ENCODE assay signal across 18 mouse cellular contexts in the genomic region with DNA sequence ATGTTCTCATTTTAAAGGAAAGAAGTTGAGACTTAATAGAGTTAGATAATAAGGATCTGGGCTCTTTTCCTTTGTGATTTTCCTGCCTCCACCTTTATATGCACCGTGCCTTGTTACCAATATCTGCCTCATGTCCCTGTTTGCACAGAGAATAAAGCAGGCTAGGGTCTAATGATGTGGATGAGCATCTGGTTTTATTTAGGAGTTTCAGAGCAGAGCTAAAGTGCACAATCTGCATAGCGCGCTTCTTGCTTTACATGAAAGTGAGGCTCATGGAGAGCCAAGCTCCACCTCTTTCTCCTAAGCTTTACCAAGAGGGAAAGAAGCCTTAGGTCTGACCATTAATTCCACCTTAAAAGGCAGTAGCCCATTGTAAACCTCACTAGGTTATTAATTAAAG.
"Had no signal": no experiment of that assay in that cellular context is flagged by ENCODE, and none has a peak within 500 bp of the region (broad histone marks: within the 10 kb centered on the region; RNA-seq: fewer than 3 reads in every experiment).

No protein-coding gene starts in this region.

- H3K9me3 ChIP-seq: intestine, embryonic 15.5 days; liver, embryonic 15.5 days; megakaryocyte, embryonic 14.5 days; midbrain, embryonic 15.5 days; neural tube, embryonic 13.5 days had no signal

- H3K4me1 ChIP-seq: intestine, embryonic 15.5 days; liver, embryonic 15.5 days; midbrain, embryonic 15.5 days; neural tube, embryonic 13.5 days had no signal

- H3K36me3 ChIP-seq: intestine, embryonic 15.5 days; liver, embryonic 15.5 days; midbrain, embryonic 15.5 days; neural tube, embryonic 13.5 days had no signal

- DNase-seq: kidney, adult 18-20 months; kidney, postnatal 36 days; layer of hippocampus, adult 9-11 months; layer of hippocampus, postnatal 36 days; left cerebral cortex, postnatal 4 days; lung, adult 2 months; lung, postnatal 36 days; right cerebral cortex, postnatal 14 days; thymus, postnatal 4 days had no signal

- H3K27me3 ChIP-seq: intestine, embryonic 15.5 days; liver, embryonic 15.5 days; megakaryocyte, embryonic 14.5 days; midbrain, embryonic 15.5 days; neural tube, embryonic 13.5 days had no signal

- H3K9ac ChIP-seq: intestine, embryonic 15.5 days; liver, embryonic 15.5 days; midbrain, embryonic 15.5 days; neural tube, embryonic 13.5 days had no signal

- H3K27ac ChIP-seq: intestine, embryonic 15.5 days; liver, embryonic 15.5 days; midbrain, embryonic 15.5 days; neural tube, embryonic 13.5 days; stomach, postnatal 0 days had no signal

- ATAC-seq: intestine, embryonic 15.5 days; lung, postnatal 0 days; midbrain, embryonic 15.5 days had no signal

- H3K4me3 ChIP-seq: intestine, embryonic 15.5 days; liver, embryonic 15.5 days; megakaryocyte, embryonic 14.5 days; midbrain, embryonic 15.5 days; neural tube, embryonic 13.5 days had no signal

- H3K4me2 ChIP-seq: intestine, embryonic 15.5 days; liver, embryonic 11.5 days; liver, embryonic 15.5 days; midbrain, embryonic 11.5 days; midbrain, embryonic 15.5 days; neural tube, embryonic 13.5 days had no signal
